Mouse (Mus musculus) olfactory bulb, adult 2 months (tissue): ENCODE results near the gene Rgl1.

ENCODE experiments used
- CTCF ChIP-seq: fragments of 200-500 bp; IDR thresholded peaks from 2 replicates; pipeline ENCODE4 v1.5.1; 2012; ENCODE audit warnings: low read depth, mild to moderate bottlenecking, low read length, moderate library complexity; ENCODE audit not compliant: insufficient read depth
- POLR2A ChIP-seq: fragments of 200-500 bp; IDR thresholded peaks from 2 replicates; pipeline ENCODE4 v1.6.1; 2012; ENCODE audit warnings: mild to moderate bottlenecking, low read depth, low read length, moderate library complexity; ENCODE audit not compliant: insufficient read depth

DNA sequence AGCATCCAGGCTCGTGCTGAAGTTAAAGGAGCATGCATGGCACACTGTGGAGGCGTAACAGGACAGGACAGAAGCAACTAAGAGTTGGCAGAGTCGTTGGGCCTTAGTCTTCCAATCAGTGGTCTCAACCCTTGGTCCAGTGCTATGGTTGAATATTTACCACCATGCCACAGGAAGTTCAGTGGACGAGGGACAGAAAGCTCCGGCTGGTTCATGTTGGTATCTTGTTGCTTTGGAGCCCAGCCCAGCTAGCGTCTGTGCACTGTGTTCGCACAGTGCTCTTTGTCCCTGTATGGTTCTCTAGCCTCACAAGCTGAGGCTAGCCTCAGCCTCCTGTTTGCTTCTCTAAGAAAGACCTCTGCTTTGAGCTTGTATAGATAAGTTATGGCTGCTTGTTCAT, 231.6 kb downstream of the Rgl1 start:
- no peak for TF ChIP-seq CTCF
- no peak for TF ChIP-seq POLR2A
